Mouse (Mus musculus) midbrain, embryonic 14.5 days (tissue): ENCODE results near the gene Brwd1. TPM values are rescaled to one million over a fixed set of nuclear protein-coding genes. Genes with fewer than 3 reads are reported as not detected.

ENCODE experiments used
- ATAC-seq: fragments of 200-750 bp; cut with Nextera tagmentation; 2 replicates; pipeline ENCODE4 v1.8.0; 2017; ENCODE audit warnings: moderate number of reproducible peaks, moderate library complexity; ENCODE audit not compliant: low FRiP score, low TSS enrichment
- DNase-seq: peaks from one replicate; pipeline ENCODE4 v3.0.0-alpha.2; 2015
- H3K27ac ChIP-seq: fragments of 300-500 bp; sonication (generic); replicated peaks from 2 replicates; pipeline ENCODE4 v1.5.1; 2014; ENCODE audit warnings: mild to moderate bottlenecking, low read depth, low read length, moderate library complexity
- H3K27me3 ChIP-seq: fragments of 300-500 bp; sonication (generic); 2 replicates; pipeline ENCODE4 v1.6.1; 2014; ENCODE audit warnings: low read length, control low read depth, mixed read lengths; ENCODE audit not compliant: control insufficient read depth, insufficient read depth
- H3K36me3 ChIP-seq: fragments of 300-500 bp; sonication (generic); 2 replicates; pipeline ENCODE4 v1.6.1; 2014; ENCODE audit warnings: low read length, control low read depth; ENCODE audit not compliant: control insufficient read depth, insufficient read depth
- H3K4me1 ChIP-seq: fragments of 300-500 bp; sonication (generic); 2 replicates; pipeline ENCODE4 v1.6.1; 2014; ENCODE audit warnings: mild to moderate bottlenecking, antibody characterized with exemption, low read length, control low read depth; ENCODE audit not compliant: control insufficient read depth, insufficient read depth
- H3K4me2 ChIP-seq: fragments of 300-500 bp; sonication (generic); 2 replicates; pipeline ENCODE4 v1.6.1; 2014; ENCODE audit warnings: mild to moderate bottlenecking, low read length, moderate library complexity
- H3K4me3 ChIP-seq: fragments of 300-500 bp; sonication (generic); replicated peaks from 2 replicates; pipeline ENCODE4 v1.5.1; 2014; ENCODE audit warnings: low read depth, low read length
- H3K9ac ChIP-seq: fragments of 300-500 bp; sonication (generic); replicated peaks from 2 replicates; pipeline ENCODE4 v1.6.1; 2014; ENCODE audit warnings: mild to moderate bottlenecking, low read length, moderate library complexity
- H3K9me3 ChIP-seq: fragments of 300-500 bp; sonication (generic); 2 replicates; pipeline ENCODE4 v1.6.1; 2016; ENCODE audit warnings: low read length, control low read depth, mixed read lengths; ENCODE audit not compliant: control insufficient read depth
- WGBS: fragments of 180-500 bp; shearing (Covaris S2); extraction: QIAGEN DNeasy Blood & Tissue Kit; methylation state at CpG from one replicate; pipeline ENCODE4 v1.1.7; 2014; 5-methylcytosine and 5-hydroxymethylcytosine counted together
- polyA plus RNA-seq: library from polyadenylated mRNA; unstranded; fragments of >200 nt; fragmentation: Nextera tagmentation; extraction: Ambion mirVana; gene quantifications from 2 replicates; pipeline ENCODE4 v1.2.1, GENCODE M21; 2014

Gene Brwd1
- 338 and 372 TPM in 2 replicates for polyA plus RNA-seq

- Histone ChIP-seq H3K36me3 (peaks cover 22% of the 10 kb centered on the region), H3K27me3 (no peaks in the 10 kb centered on the region), H3K9me3 (no peaks in the 10 kb centered on the region), H3K4me3 (peak within 1 kb of the TSS; percentile 99), H3K27ac (peak within 1 kb of the TSS; percentile 96), H3K9ac (peak within 1 kb of the TSS; percentile 98), H3K4me1 (peaks cover 8% of the 10 kb centered on the region), H3K4me2 (peak within 1 kb of the TSS; percentile 55)
- DNase-seq (peak; percentile 97), ATAC-seq (peak; percentile 86)
- WGBS, result under 1% methylated on average over 60 of the region's 107 CpGs
Measured at GRCm38 (mm10) chr16:96082301-96083178, at the start of gene Brwd1. Gene Brwd1 (minus strand): TSS chr16:96082526.

GRCm38 (mm10) chr16:96128466-96128865 is 46.1 kb upstream of the Brwd1 start:
- peak overlapping the region; percentile 99 for H3K27ac ChIP-seq
- H3K9me3 ChIP-seq, result no peaks in the 10 kb centered on the region
- peak overlapping the region; percentile 73 for H3K4me2 ChIP-seq
- ATAC-seq, result no peak
- under 1% methylated on average over 9 of the region's 9 CpGs for WGBS
- peaks cover 21% of the 10 kb centered on the region for H3K4me1 ChIP-seq
- DNase-seq, result peak; percentile 50
- peaks cover 30% of the 10 kb centered on the region for H3K36me3 ChIP-seq
- no peaks in the 10 kb centered on the region for H3K27me3 ChIP-seq
- H3K4me3 ChIP-seq, result peak overlapping the region; percentile 97
- peak overlapping the region; percentile 97 for H3K9ac ChIP-seq

GRCm38 (mm10) chr16:96127657-96128344 is 45.5 kb upstream of the Brwd1 start, which contains the start of gene Hmgn1:
Gene Hmgn1 (minus strand): TSS chr16:96127729.
- Histone ChIP-seq H3K4me1 (peaks cover 21% of the 10 kb centered on the region), H3K27ac (peak within 1 kb of the TSS; percentile 99), H3K4me2 (peak within 1 kb of the TSS; percentile 75), H3K36me3 (peaks cover 36% of the 10 kb centered on the region), H3K9ac (peak within 1 kb of the TSS; percentile 97), H3K4me3 (peak within 1 kb of the TSS; percentile 97), H3K9me3 (no peaks in the 10 kb centered on the region), H3K27me3 (no peaks in the 10 kb centered on the region)
- DNase-seq (peak; percentile 98), ATAC-seq (peak; percentile 98)
- under 1% methylated on average over 69 of the region's 72 CpGs for WGBS

GRCm38 (mm10) chr16:96127288-96127656 is 44.9 kb upstream of the Brwd1 start:
- H3K4me2 ChIP-seq, result peak overlapping the region; percentile 75
- H3K4me1 ChIP-seq, result peaks cover 21% of the 10 kb centered on the region
- under 1% methylated on average over 52 of the region's 52 CpGs for WGBS
- no peaks in the 10 kb centered on the region for H3K27me3 ChIP-seq
- peak overlapping the region; percentile 97 for H3K4me3 ChIP-seq
- peak; percentile 77 for ATAC-seq
- peaks cover 41% of the 10 kb centered on the region for H3K36me3 ChIP-seq
- no peak for DNase-seq
- peak overlapping the region; percentile 99 for H3K27ac ChIP-seq
- no peaks in the 10 kb centered on the region for H3K9me3 ChIP-seq
- peak overlapping the region; percentile 97 for H3K9ac ChIP-seq

- Histone ChIP-seq H3K27ac (peak overlapping the region; percentile 99), H3K27me3 (no peaks in the 10 kb centered on the region), H3K4me2 (peak overlapping the region; percentile 75), H3K9ac (peak overlapping the region; percentile 97), H3K36me3 (peaks cover 42% of the 10 kb centered on the region), H3K4me1 (peaks cover 21% of the 10 kb centered on the region), H3K4me3 (peak overlapping the region; percentile 97), H3K9me3 (no peaks in the 10 kb centered on the region)
- 4% methylated on average over 19 of the region's 19 CpGs for WGBS
- DNase-seq (peak; percentile 19), ATAC-seq (no peak)
Measured at GRCm38 (mm10) chr16:96126684-96127171, 44.4 kb upstream of the Brwd1 start.

- no peak overlapping the region for H3K27ac ChIP-seq
- no peak overlapping the region for H3K4me2 ChIP-seq
- H3K36me3 ChIP-seq, result peaks cover 51% of the 10 kb centered on the region
- H3K4me3 ChIP-seq, result no peak overlapping the region
- DNase-seq, result no peak
- no peaks in the 10 kb centered on the region for H3K9me3 ChIP-seq
- 73% methylated on average over 4 of the region's 4 CpGs for WGBS
- no peaks in the 10 kb centered on the region for H3K27me3 ChIP-seq
- no peak for ATAC-seq
- no peaks in the 10 kb centered on the region for H3K4me1 ChIP-seq
- no peak overlapping the region for H3K9ac ChIP-seq
Measured at GRCm38 (mm10) chr16:96120022-96120623, 37.8 kb upstream of the Brwd1 start.

GRCm38 (mm10) chr16:96114729-96115128 is 32.4 kb upstream of the Brwd1 start:
- ATAC-seq, result no peak
- Histone ChIP-seq H3K4me3 (no peak overlapping the region), H3K4me2 (no peak overlapping the region), H3K9me3 (no peaks in the 10 kb centered on the region), H3K4me1 (no peaks in the 10 kb centered on the region), H3K36me3 (0 out of 2 replicates have a peak, but pooled peaks cover 11% of the 10 kb centered on the region), H3K9ac (no peak overlapping the region), H3K27ac (no peak overlapping the region), H3K27me3 (no peaks in the 10 kb centered on the region)
- DNase-seq, result no peak
- WGBS, result 54% methylated on average over 4 of the region's 4 CpGs

GRCm38 (mm10) chr16:96112769-96113168 is 30.4 kb upstream of the Brwd1 start:
- Histone ChIP-seq H3K9me3 (no peaks in the 10 kb centered on the region), H3K27ac (no peak overlapping the region), H3K36me3 (no peaks in the 10 kb centered on the region), H3K9ac (no peak overlapping the region), H3K4me1 (no peaks in the 10 kb centered on the region), H3K4me2 (no peak overlapping the region), H3K27me3 (no peaks in the 10 kb centered on the region), H3K4me3 (no peak overlapping the region)
- WGBS, result 52% methylated on average over 2 of the region's 2 CpGs
- ATAC-seq (no peak), DNase-seq (no peak)
